Mouse (Mus musculus) midbrain, embryonic 12.5 days (tissue): ENCODE results near the gene Tmem202. TPM values are rescaled to one million over a fixed set of nuclear protein-coding genes. Genes with fewer than 3 reads are reported as not detected.

ENCODE experiments used
- ATAC-seq: fragments of 200-750 bp; cut with Nextera tagmentation; 2 replicates; pipeline ENCODE4 v1.8.0; 2017; ENCODE audit warnings: low read depth, moderate TSS enrichment, moderate library complexity; ENCODE audit not compliant: low FRiP score
- H3K27ac ChIP-seq: fragments of 300-500 bp; sonication (generic); replicated peaks from 2 replicates; pipeline ENCODE4 v1.5.1; 2016; ENCODE audit warnings: mild to moderate bottlenecking
- H3K27me3 ChIP-seq: fragments of 300-500 bp; sonication (generic); 2 replicates; pipeline ENCODE4 v1.6.1; 2016; ENCODE audit warnings: mild to moderate bottlenecking
- H3K36me3 ChIP-seq: fragments of 300-500 bp; sonication (generic); 2 replicates; pipeline ENCODE4 v1.6.1; 2016
- H3K4me1 ChIP-seq: fragments of 300-500 bp; sonication (generic); 2 replicates; pipeline ENCODE4 v1.6.1; 2016
- H3K4me2 ChIP-seq: fragments of 300-500 bp; sonication (generic); replicated peaks from 2 replicates; pipeline ENCODE4 v1.6.1; 2016; ENCODE audit warnings: mild to moderate bottlenecking, moderate library complexity
- H3K4me3 ChIP-seq: fragments of 300-500 bp; sonication (generic); 2 replicates; pipeline ENCODE4 v1.5.1; 2016; ENCODE audit warnings: mild to moderate bottlenecking
- H3K9ac ChIP-seq: fragments of 300-500 bp; sonication (generic); replicated peaks from 2 replicates; pipeline ENCODE4 v1.6.1; 2016; ENCODE audit warnings: mild to moderate bottlenecking, moderate library complexity
- H3K9me3 ChIP-seq: fragments of 300-500 bp; sonication (generic); 2 replicates; pipeline ENCODE4 v1.6.1; 2016; ENCODE audit warnings: mild to moderate bottlenecking
- WGBS: fragments of 180-500 bp; shearing (Covaris S2); methylation state at CpG from one replicate; pipeline ENCODE4 v1.1.7; 2016; 5-methylcytosine and 5-hydroxymethylcytosine counted together
- polyA plus RNA-seq: library from polyadenylated mRNA; unstranded; fragments of >200 nt; fragmentation: Nextera tagmentation; extraction: Ambion mirVana; gene quantifications from 2 replicates; pipeline ENCODE4 v1.2.1, GENCODE M21; 2016

Gene Tmem202
- polyA plus RNA-seq, 1 experiment from 2014 or later: not detected

DNA sequence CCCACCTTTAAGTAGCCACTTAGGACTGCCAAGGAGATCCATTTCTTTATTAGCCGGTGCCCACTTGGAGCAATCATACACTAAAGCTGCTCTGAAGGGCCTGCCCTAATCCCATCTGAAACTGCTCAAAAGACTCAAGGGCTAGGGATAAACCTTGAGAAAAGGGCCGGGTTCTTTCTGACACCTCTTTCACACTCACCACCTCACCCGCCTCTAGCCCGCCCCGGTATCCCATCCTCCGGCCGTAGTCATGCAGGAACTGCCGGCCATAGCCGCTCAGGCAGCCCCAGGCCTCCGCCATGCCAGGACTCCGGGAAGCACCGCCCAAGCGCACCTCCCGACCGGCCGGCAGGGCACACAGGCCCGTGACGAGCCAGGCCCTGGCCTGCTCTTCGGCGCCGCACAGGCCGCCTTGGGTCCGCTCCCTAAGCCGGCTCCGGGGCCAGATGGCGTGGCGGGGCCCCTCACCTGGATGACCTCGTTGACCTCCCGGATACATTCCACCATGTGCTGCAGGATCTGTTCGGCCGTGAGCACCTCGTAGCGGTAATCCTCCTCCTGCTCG, 54.1 kb downstream of the Tmem202 start:
- peak overlapping the region; percentile 99 for H3K4me3 ChIP-seq
- peak overlapping the region; percentile 84 for H3K4me2 ChIP-seq
- under 1% methylated on average over 34 of the region's 34 CpGs for WGBS
- H3K4me1 ChIP-seq: peaks cover 8% of the 10 kb centered on the region
- peak overlapping the region; percentile 99 for H3K9ac ChIP-seq
- ATAC-seq: peak; percentile 42
- H3K36me3 ChIP-seq: no peaks in the 10 kb centered on the region
- no peaks in the 10 kb centered on the region for H3K27me3 ChIP-seq
- H3K9me3 ChIP-seq: no peaks in the 10 kb centered on the region
- peak overlapping the region; percentile 100 for H3K27ac ChIP-seq

DNA sequence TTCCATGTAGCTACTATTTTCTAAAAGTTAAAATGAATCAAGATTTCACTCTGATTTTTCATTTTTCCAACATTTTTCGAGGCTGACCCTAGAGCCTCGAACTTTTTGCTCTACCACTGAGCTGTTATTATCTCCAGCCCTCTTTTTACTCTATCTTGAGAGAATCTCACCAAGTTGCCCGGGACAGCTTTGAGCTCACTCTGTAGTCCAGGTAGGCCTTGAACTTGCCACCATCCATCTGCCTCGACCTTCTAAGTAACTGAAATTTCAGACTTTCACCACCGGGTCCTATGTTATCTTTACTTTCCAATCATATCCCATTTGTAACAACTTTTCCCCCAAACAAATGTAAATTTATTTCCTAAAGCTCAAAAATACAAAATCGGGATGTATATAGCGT, 54.9 kb downstream of the Tmem202 start:
- Histone ChIP-seq H3K9ac (peak overlapping the region; percentile 99), H3K4me1 (peaks cover 10% of the 10 kb centered on the region), H3K4me2 (peak overlapping the region; percentile 84), H3K4me3 (peak overlapping the region; percentile 99), H3K27me3 (no peaks in the 10 kb centered on the region), H3K27ac (no peak overlapping the region), H3K36me3 (no peaks in the 10 kb centered on the region), H3K9me3 (no peaks in the 10 kb centered on the region)
- no peak for ATAC-seq
- WGBS: 21% methylated on average over 7 of the region's 7 CpGs

DNA sequence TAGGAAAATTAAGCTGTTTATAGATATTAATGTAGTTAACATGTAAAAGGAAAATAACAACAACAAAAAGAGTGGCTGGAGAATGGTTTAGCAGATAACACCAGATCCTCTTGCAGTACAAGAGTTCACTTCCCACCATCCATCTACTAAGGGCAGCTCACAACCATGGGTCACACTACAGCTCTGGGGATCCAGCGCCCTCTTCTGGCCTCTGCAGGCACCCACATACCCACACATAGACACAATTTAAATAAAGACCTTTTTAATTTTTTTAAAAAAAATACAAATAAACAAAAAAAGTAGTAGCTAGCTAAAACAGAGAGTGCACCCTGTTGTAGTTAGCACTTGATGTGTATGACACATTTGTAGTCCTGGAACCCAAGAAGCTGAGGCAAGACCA, 57.2 kb downstream of the Tmem202 start:
- H3K4me3 ChIP-seq: no peak overlapping the region
- no peaks in the 10 kb centered on the region for H3K27me3 ChIP-seq
- H3K9me3 ChIP-seq: no peaks in the 10 kb centered on the region
- 14% methylated on average over 1 of the region's 1 CpGs for WGBS
- H3K27ac ChIP-seq: no peak overlapping the region
- no peak for ATAC-seq
- no peaks in the 10 kb centered on the region for H3K36me3 ChIP-seq
- H3K4me2 ChIP-seq: 0 out of 2 replicates have a peak overlapping the region, but pooled peaks have one; percentile 4
- H3K9ac ChIP-seq: no peak overlapping the region
- H3K4me1 ChIP-seq: peaks cover 12% of the 10 kb centered on the region

DNA sequence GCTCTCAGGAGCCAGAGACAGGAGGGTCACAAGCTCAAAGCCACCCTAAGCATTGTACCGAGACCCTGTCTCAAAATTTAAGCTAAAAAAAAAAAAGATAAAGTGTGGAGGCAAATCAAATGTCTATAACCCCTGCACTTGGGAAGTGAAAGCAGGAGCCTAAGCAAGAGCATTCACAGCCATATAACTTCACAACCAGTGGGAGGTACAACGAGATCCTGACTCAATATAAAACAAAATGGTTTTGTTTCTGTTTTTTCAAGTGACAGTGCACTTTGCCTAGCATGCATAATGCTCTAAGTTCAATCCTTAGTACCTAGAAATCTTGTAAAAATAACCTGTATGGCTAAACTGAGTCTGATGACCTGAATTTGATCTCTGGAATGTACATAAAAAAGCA, 63.0 kb downstream of the Tmem202 start:
- no peaks in the 10 kb centered on the region for H3K9me3 ChIP-seq
- H3K27me3 ChIP-seq: no peaks in the 10 kb centered on the region
- no peak overlapping the region for H3K4me3 ChIP-seq
- H3K9ac ChIP-seq: no peak overlapping the region
- ATAC-seq: no peak
- H3K27ac ChIP-seq: no peak overlapping the region
- H3K36me3 ChIP-seq: peaks cover 5% of the 10 kb centered on the region; the same call in 1 of the 2 replicates
- H3K4me1 ChIP-seq: peaks cover 5% of the 10 kb centered on the region; the same call in 1 of the 2 replicates
- WGBS: 95% methylated on average over 2 of the region's 2 CpGs
- H3K4me2 ChIP-seq: no peak overlapping the region

DNA sequence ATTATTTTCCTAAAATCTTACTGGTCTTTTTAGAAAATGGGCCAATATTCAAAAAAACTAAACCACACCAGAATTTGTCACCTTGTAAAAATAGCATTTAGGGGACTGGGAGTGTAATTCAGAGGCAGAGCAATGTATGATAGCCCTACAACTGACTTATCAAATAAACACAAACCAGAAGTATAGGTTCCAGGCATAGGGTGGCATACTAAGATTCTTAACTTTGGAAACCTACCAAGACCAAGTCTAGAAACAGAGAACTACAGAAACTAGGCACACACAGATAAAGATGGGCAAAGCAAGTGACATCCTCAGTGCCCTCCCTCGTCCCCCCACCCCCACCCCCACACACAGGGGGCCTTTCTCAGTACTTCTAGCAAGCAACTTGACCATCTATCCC, 64.8 kb downstream of the Tmem202 start:
- WGBS: 90% methylated on average over 1 of the region's 1 CpGs
- Histone ChIP-seq H3K4me1 (0 out of 2 replicates have a peak, but pooled peaks cover 3% of the 10 kb centered on the region), H3K9me3 (no peaks in the 10 kb centered on the region), H3K27ac (no peak overlapping the region), H3K4me2 (no peak overlapping the region), H3K9ac (no peak overlapping the region), H3K4me3 (no peak overlapping the region), H3K36me3 (peaks cover 8% of the 10 kb centered on the region; the same call in 1 of the 2 replicates), H3K27me3 (no peaks in the 10 kb centered on the region)
- ATAC-seq: no peak

DNA sequence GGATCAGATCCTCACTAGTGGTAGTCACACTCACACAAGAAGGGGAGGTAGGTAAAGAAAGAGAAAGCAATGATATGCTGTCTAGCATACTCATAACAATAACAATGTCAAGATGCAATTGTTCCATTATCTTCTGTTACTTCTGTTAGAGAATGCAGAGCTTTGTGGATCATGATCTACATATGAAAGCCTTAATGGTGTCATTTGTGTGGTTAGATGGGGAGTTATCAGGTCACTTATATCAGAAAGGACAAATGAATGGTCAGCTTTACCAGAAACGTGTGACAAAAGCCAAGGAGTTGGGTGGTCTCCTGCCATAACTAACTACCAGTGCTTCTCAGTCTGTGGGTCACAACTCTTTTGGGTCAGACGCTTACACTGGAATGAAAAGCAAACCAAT, 66.5 kb downstream of the Tmem202 start:
- no peak overlapping the region for H3K27ac ChIP-seq
- no peaks in the 10 kb centered on the region for H3K4me1 ChIP-seq
- 74% methylated on average over 2 of the region's 2 CpGs for WGBS
- H3K4me3 ChIP-seq: no peak overlapping the region
- H3K9me3 ChIP-seq: no peaks in the 10 kb centered on the region
- no peak overlapping the region for H3K9ac ChIP-seq
- peaks cover 8% of the 10 kb centered on the region; the same call in 1 of the 2 replicates for H3K36me3 ChIP-seq
- no peak overlapping the region for H3K4me2 ChIP-seq
- no peak for ATAC-seq
- H3K27me3 ChIP-seq: no peaks in the 10 kb centered on the region

DNA sequence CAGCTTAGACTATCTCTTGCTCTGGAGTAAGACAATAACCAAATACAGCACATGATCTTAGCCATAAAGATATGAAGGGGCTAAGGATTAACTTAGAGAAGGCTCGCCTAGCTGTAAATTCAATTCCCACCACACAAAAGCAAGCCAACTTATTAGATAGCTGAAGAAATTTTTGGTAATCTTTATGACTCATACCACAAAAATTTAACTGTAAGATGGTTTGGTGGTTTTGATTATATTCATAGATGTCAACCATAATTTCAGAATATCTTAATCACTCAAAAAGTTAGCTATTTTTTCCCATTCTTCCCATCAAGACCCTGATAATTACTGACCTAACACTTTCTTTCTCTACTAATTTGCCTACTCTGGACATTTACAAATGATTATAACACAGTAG, 70.2 kb downstream of the Tmem202 start:
- 88% methylated on average over 1 of the region's 1 CpGs for WGBS
- Histone ChIP-seq H3K27ac (no peak overlapping the region), H3K9ac (no peak overlapping the region), H3K9me3 (no peaks in the 10 kb centered on the region), H3K36me3 (peaks cover 8% of the 10 kb centered on the region; the same call in 1 of the 2 replicates), H3K4me3 (no peak overlapping the region), H3K27me3 (no peaks in the 10 kb centered on the region), H3K4me2 (no peak overlapping the region), H3K4me1 (no peaks in the 10 kb centered on the region)
- ATAC-seq: no peak

Other genes with a start within 250 kb of the Tmem202 start
- 34.1 and 34.9 TPM in 2 replicates for gene Adpgk, start 248.3 kb downstream of the Tmem202 start, polyA plus RNA-seq
- gene Bbs4, start 186.3 kb downstream of the Tmem202 start, polyA plus RNA-seq: 25.1 and 29.5 TPM in 2 replicates
- gene Arih1, start 53.2 kb downstream of the Tmem202 start, polyA plus RNA-seq: 24.0 and 28.5 TPM in 2 replicates
- gene Hexa, start 307 bp downstream of the Tmem202 start, polyA plus RNA-seq: 45.5 and 47.7 TPM in 2 replicates
- gene Celf6, start 38.1 kb upstream of the Tmem202 start, polyA plus RNA-seq: 22.0 and 22.1 TPM in 2 replicates
- gene Parp6, start 77.4 kb upstream of the Tmem202 start, polyA plus RNA-seq: 117 and 126 TPM in 2 replicates
- gene Pkm, start 116.5 kb upstream of the Tmem202 start, polyA plus RNA-seq: 1,621 and 1,694 TPM in 2 replicates
- 0.38 and 0.40 TPM in 2 replicates for gene Gramd2, start 140.3 kb upstream of the Tmem202 start, polyA plus RNA-seq
- gene Senp8, start 210.9 kb upstream of the Tmem202 start, polyA plus RNA-seq: 17.1 and 17.5 TPM in 2 replicates
- gene Myo9a, start 211.0 kb upstream of the Tmem202 start, polyA plus RNA-seq: 22.9 and 26.2 TPM in 2 replicates